Mouse (Mus musculus): ENCODE measurements around the gene P2ry2. TPM values are rescaled to one million over a fixed set of nuclear protein-coding genes. Genes with fewer than 3 reads are reported as not detected.

P2ry2 gene
- polyA plus RNA-seq, 1 experiment, result 0.50 TPM

DNA sequence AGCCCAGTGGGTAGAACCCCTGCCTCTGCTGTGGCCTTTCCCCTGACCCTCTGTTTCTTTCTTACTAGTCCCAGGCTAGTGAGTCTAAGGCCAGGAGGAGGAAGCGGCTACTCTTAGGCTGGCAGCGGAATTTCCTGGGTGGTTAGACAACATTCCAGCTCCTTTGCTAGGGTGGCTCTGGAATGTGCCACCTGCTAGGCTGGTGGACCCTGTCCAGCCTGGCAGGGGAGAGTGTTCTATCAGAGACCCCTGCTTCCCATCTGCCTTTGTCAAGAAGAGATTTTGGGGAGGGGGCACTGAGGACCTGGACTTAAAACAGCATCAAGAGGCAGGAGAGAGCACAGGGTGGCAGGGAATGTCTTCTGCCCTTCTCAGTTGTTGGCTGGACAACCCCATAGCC, 6.5 kb downstream of the P2ry2 start:
- Histone ChIP-seq H3K4me1 (ENCODE audit: control insufficient read depth, insufficient read depth, low read length) (no peaks in the 10 kb centered on the region), H3K27ac (ENCODE audit: insufficient read depth, low read length) (no peak overlapping the region), H3K4me3 (ENCODE audit: insufficient read depth, low read length) (no peak overlapping the region)
- TF ChIP-seq CTCF (IDR thresholded peaks at IDR 0.05; ENCODE audit: extremely low read depth, insufficient read depth, low read length) (no peak), POLR2A (IDR thresholded peaks at IDR 0.05; ENCODE audit: extremely low read depth, insufficient read depth, low read length) (no peak)

DNA sequence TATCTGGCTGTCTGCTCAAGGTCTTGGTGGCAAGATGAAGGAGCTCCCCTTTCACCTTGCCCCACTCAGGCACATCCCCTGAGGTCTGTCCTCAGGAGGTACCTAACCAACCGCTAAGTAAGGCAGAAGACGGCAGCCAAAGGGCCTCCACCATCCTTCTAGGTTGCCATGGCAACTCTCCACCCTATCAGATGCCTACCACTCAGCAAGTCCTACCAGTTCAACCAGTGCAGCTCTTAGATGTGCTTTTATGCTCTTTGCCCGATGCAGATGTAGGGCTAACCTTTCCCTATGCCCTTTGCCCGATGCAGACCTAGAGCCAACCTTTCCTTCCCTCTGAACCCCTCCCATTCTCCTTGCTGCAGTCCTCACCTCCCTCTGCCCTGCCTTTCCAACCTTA, 7.5 kb downstream of the P2ry2 start:
- Histone ChIP-seq H3K27ac (ENCODE audit: insufficient read depth, low read length) (no peak overlapping the region), H3K4me1 (ENCODE audit: control insufficient read depth, insufficient read depth, low read length) (no peaks in the 10 kb centered on the region), H3K4me3 (ENCODE audit: insufficient read depth, low read length) (no peak overlapping the region)
- TF ChIP-seq POLR2A (IDR thresholded peaks at IDR 0.05; ENCODE audit: extremely low read depth, insufficient read depth, low read length) (no peak), CTCF (IDR thresholded peaks at IDR 0.05; ENCODE audit: extremely low read depth, insufficient read depth, low read length) (no peak)

DNA sequence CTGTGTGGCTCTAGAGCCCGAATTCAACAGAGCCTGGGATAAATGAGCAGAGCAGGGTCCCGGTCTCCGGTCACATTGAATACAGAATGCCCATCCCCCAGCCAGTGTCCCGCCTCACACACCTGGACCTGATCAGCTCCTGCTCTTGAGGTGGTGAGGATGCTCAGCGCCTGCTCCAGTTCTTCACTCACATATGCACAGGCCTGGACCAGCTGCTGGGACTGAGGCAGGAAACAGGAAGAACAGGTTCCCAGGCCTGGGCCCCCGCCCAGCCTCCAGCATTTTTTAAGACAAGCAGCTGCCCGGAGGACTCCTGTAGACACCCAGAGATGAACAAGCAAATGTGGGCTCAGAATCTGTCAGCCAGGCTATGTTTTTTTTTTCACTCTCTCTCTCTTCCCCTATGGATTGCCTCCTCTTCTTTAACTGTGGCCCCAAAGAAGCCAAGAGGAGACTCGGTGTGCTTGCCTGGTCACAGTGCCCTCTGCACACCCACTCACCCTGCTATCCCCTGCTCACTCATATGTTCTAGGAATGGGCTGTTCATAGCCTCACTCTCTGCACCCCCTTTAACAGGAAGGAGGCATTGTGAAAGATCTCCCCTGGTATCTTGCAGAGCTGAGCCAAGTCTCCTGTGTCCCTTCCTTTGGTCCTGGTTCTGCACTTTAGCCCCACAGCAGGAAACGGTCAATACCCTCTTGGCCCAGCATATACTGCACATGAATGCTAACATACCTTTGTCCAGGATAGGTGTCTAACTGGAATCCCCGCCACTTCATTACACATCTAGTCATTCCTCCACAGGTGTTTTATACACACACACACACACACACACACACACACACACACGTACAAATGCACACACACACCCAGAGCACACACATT, 9.0 kb downstream of the P2ry2 start:
- no peaks in the 10 kb centered on the region for H3K4me1 ChIP-seq (ENCODE audit: control insufficient read depth, insufficient read depth, low read length)
- no peak overlapping the region for H3K27ac ChIP-seq (ENCODE audit: insufficient read depth, low read length)
- TF ChIP-seq POLR2A (IDR thresholded peaks at IDR 0.05; ENCODE audit: extremely low read depth, insufficient read depth, low read length) (no peak), CTCF (IDR thresholded peaks at IDR 0.05; ENCODE audit: extremely low read depth, insufficient read depth, low read length) (no peak)
- no peak overlapping the region for H3K4me3 ChIP-seq (ENCODE audit: insufficient read depth, low read length)

DNA sequence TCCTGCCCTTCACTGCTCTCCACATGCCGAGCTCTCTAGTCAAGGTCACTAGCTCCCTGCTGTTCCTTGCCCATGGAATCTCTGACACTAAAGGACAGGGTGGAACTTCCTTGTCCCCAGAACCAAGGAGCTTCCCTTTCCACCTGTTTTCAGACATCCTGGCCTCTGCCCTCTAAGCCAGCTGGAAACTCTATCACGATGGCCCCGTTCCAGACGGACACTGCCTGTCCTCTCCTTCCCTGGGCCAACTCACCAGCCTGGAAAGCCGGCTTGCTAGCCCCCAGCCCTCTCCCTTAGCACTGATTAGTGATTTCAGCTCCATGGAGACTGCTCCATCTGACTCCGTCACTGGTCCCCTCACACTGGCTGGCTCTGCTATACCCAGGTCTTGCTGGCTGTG, 10.4 kb downstream of the P2ry2 start:
- H3K27ac ChIP-seq (ENCODE audit: insufficient read depth, low read length), result no peak overlapping the region
- TF ChIP-seq CTCF (IDR thresholded peaks at IDR 0.05; ENCODE audit: extremely low read depth, insufficient read depth, low read length) (no peak), POLR2A (IDR thresholded peaks at IDR 0.05; ENCODE audit: extremely low read depth, insufficient read depth, low read length) (no peak)
- H3K4me3 ChIP-seq (ENCODE audit: insufficient read depth, low read length), result no peak overlapping the region
- H3K4me1 ChIP-seq (ENCODE audit: control insufficient read depth, insufficient read depth, low read length), result no peaks in the 10 kb centered on the region

DNA sequence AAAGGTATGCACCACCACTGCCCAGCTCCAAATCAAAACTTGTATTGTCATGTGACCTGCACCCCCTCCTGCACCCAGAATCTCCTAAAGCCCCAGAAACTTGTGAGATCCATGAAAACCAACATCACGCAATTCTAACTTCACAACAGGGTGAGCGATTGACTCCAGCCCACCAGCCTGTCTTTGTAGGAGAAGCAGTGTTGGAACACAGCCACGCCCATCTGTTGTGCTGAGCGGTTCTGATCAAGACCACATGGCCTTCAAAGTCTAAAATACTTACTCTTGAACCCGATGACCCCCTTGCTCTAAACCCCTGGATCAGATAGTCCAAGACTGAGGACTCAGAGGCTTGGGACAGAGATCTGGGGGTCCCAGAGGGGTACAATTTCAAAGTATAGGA, 13.0 kb downstream of the P2ry2 start:
- no peak for TF ChIP-seq CTCF (IDR thresholded peaks at IDR 0.05; ENCODE audit: extremely low read depth, insufficient read depth, low read length)
- TF ChIP-seq POLR2A (IDR thresholded peaks at IDR 0.05; ENCODE audit: extremely low read depth, insufficient read depth, low read length), result no peak
- Histone ChIP-seq H3K4me1 (ENCODE audit: control insufficient read depth, insufficient read depth, low read length) (no peaks in the 10 kb centered on the region), H3K4me3 (ENCODE audit: insufficient read depth, low read length) (no peak overlapping the region), H3K27ac (ENCODE audit: insufficient read depth, low read length) (no peak overlapping the region)

DNA sequence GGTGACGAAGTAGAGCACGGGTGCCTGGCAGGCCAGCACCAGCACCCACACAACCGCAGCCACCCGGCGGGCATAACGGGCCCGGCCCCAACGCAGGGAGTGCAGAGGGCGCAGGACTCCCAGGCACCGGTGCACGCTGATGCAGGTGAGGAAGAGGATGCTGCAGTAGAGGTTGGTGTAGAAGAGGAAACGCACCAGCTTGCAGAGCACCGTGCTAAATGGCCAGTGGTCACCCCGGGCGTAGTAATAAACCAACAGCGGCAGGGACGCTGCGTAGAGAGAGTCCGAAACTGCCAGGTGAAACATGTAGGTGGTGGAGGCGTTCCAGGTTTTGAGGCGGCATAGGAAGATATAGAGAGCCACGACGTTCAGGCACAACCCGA, 14.1 kb downstream of the P2ry2 start:
- H3K27ac ChIP-seq (ENCODE audit: insufficient read depth, low read length), result no peak overlapping the region
- H3K4me1 ChIP-seq (ENCODE audit: control insufficient read depth, insufficient read depth, low read length), result no peaks in the 10 kb centered on the region
- no peak overlapping the region for H3K4me3 ChIP-seq (ENCODE audit: insufficient read depth, low read length)
- no peak for TF ChIP-seq CTCF (IDR thresholded peaks at IDR 0.05; ENCODE audit: extremely low read depth, insufficient read depth, low read length)
- TF ChIP-seq POLR2A (IDR thresholded peaks at IDR 0.05; ENCODE audit: extremely low read depth, insufficient read depth, low read length), result no peak

DNA sequence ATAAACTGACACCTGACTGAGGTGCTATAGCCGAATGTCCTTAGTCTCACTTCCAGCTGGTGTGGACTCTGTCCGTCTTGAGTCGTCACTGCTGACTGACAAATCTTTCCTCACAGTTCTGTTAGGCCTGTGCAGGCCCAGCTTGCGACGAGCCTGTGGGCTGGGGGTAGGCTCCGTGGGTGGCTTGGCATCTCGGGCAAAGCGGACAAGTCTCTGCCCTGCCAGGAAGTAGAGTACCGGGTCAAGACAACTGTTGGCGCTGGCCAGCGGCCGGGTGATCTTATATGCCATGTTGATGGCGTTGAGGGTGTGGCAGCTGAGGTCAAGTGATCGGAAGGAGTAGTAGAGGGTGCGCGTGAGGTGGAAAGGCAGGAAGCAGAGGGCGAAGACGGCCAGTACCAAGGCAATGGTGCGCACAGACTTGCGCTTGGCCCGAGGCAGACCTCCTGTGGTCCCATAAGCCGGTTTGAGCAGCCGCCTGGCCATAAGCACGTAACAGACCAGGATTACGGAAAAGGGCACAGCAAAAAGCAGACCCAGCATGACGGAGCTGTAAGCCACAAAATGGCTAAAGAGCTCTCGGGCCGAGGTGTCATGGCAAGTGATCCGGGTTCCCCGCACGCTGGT, 14.6 kb downstream of the P2ry2 start:
- Histone ChIP-seq H3K4me1 (ENCODE audit: control insufficient read depth, insufficient read depth, low read length) (no peaks in the 10 kb centered on the region), H3K27ac (ENCODE audit: insufficient read depth, low read length) (no peak overlapping the region), H3K4me3 (ENCODE audit: insufficient read depth, low read length) (no peak overlapping the region)
- no peak for TF ChIP-seq POLR2A (IDR thresholded peaks at IDR 0.05; ENCODE audit: extremely low read depth, insufficient read depth, low read length)
- no peak for TF ChIP-seq CTCF (IDR thresholded peaks at IDR 0.05; ENCODE audit: extremely low read depth, insufficient read depth, low read length)

DNA sequence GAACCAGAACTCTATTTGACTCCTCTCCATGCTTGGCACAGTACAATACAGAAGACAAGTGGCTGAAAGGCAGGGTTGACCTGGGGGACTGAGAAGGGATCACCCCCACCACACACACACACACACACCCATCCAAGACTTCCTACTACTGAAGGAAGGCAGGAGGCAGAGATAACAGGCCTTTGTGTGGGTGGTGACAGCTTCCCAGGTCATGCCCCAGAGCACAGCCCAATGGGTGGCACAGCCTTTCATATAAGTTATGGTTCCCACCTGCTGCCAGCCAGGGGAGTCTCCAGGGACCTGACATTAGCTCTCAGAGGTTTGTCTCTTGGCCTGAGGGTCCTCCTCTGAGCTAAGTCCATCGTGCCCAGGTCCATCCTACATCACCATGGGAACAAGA, 15.5 kb downstream of the P2ry2 start:
- TF ChIP-seq POLR2A (IDR thresholded peaks at IDR 0.05; ENCODE audit: extremely low read depth, insufficient read depth, low read length) (no peak), CTCF (IDR thresholded peaks at IDR 0.05; ENCODE audit: extremely low read depth, insufficient read depth, low read length) (no peak)
- Histone ChIP-seq H3K4me3 (ENCODE audit: insufficient read depth, low read length) (no peak overlapping the region), H3K4me1 (ENCODE audit: control insufficient read depth, insufficient read depth, low read length) (no peaks in the 10 kb centered on the region)

DNA sequence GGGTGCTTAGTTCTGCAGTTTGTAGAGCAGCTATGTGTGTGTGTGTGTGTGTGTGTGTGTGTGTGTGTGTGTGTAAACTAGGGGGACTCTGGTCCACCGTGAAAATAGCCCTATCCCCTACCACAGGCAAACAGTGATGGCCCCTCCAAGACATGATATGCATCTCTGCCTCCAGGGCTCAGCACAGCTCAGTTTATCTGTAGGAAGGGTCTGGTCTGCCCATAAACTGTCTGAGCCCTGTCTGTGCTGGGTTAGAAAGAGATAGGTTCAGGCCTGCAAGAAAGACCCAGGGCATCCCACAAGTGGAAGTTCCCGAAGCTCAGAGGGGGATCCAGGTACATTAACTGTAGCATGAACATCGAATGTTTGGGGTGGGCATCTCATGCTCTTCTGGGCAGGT, 16.7 kb downstream of the P2ry2 start:
- TF ChIP-seq POLR2A (IDR thresholded peaks at IDR 0.05; ENCODE audit: extremely low read depth, insufficient read depth, low read length) (no peak), CTCF (IDR thresholded peaks at IDR 0.05; ENCODE audit: extremely low read depth, insufficient read depth, low read length) (no peak)
- Histone ChIP-seq H3K4me1 (ENCODE audit: control insufficient read depth, insufficient read depth, low read length) (no peaks in the 10 kb centered on the region), H3K4me3 (ENCODE audit: insufficient read depth, low read length) (no peak overlapping the region), H3K27ac (ENCODE audit: insufficient read depth, low read length) (no peak overlapping the region)

More for the DNA sequence above, 15.5 kb downstream of the P2ry2 start:
- H3K27ac ChIP-seq (ENCODE audit: insufficient read depth, low read length), result no peak overlapping the region
